Mouse (Mus musculus) frontal cortex, postnatal 25 days (tissue): ENCODE results near the gene Tmem167b.

Experiments used
- DNase-seq, 2 experiments: peaks; one replicate each; pipeline ENCODE4 v3.0.0; 2022; ENCODE audit warnings: low spot score in 2 of 2

Gene Tmem167b

DNA sequence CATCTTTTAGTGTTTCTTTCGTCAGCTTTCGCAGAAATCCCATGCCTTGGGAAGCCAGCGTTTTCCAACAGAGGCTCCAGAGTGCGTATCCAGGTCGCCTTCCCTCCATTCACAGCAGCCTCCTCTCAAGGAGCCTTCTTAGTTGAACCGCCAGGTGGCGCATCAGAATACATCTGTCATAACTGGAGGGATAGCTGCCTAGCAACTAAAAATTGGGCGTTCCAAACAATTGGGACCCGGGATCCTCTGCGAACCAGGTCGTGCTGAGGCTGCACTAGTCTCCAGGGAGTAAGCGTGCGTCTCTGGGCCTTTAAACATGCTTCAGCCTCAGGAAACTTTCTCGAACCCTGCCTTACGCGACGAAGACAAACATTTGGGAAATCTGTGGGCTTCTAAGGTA is 25.0 kb downstream of the Tmem167b start:
- peak; percentile 83 to 84 for DNase-seq

DNA sequence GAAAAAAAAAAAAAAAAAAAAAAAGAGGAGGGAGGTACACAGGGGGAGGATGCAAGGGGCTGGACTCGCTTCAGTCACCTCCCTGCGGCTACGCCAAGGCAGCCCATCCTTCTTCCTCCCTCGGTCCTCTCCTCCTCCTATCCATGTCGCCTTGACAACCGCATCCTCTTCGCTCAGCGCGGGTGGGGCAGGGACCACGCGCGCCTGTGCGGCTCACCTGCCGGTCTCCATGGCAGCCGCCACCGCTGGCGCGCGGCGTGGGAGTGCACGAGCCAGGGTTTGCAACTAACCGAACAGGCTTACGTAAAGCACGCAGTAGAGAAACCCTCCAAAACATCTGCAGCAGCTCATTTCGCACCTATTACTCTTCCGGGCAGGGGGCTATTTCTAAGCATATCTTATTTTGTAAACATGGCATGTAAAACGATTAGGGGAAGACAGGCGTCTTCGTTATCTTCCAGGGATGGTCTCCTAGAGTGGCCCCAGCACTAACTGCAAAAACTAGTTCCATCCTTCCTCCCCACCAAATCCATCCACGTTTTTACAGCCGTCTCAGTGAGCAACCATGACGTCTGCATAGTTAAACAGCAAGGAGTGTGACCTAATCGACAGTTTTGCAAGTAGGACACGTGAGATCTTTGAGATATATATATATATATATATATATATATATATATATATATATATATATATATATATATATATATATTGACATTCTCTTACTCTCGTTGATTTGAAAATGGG is 25.6 kb downstream of the Tmem167b start, which contains the start of gene 5330417C22Rik:
TSS of gene 5330417C22Rik (minus strand) at position 20 of the 744 bp plus-strand sequence.
- DNase-seq: peak; percentile 77 to 82

DNA sequence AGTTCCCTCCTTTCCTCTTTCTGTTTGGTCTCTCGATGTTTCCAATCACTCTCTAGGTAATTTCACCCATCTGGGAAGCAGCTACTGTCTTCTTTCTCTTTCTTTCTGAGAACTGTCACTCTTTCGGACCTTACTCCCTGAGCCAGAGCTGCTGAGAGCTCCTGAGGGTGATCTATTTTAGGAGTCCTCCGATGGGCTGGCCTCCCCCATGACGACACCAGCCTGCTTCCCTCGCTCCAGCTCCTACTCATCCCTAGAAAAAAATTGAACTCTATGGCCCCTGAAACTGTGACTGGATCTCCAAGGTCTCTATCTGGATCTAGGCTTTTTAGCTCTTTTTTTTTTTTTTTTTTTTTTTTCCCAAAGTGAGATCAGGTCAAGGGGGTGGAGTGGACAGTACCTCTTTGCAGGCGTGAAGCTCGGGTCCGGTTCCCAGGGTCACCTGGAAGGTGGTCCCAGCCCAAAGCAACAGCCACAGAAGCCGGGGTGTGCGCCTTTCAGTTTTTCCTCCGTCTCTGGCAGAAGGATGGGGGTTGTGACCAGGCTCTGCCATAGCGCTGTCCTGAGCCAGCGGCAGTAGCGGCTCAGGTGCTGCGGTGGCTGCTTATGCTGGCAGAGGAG is 26.3 kb downstream of the Tmem167b start:
- DNase-seq: no peak

DNA sequence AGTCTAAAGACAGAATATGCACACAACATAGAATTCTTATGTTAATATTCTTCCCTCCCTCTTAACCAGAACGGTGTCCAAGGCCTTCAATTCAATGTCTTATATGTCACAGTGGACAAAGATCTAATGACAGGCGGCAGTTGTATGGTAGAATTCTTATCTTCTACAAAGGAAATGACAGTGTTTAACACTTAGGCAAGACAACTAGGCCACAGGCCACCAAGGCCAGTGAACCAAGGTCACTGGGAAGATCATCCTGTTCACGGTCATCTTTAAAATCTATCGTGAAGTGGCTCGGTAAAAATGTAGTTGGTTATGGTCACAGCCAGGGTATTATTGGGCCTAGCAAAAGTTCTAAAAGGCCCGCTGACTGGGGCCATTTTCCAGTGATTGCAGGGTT is 28.3 kb downstream of the Tmem167b start, which contains the start of gene 1700013F07Rik:
TSS of gene 1700013F07Rik (plus strand) at position 200 of the 400 bp plus-strand sequence.
- no peak for DNase-seq

DNA sequence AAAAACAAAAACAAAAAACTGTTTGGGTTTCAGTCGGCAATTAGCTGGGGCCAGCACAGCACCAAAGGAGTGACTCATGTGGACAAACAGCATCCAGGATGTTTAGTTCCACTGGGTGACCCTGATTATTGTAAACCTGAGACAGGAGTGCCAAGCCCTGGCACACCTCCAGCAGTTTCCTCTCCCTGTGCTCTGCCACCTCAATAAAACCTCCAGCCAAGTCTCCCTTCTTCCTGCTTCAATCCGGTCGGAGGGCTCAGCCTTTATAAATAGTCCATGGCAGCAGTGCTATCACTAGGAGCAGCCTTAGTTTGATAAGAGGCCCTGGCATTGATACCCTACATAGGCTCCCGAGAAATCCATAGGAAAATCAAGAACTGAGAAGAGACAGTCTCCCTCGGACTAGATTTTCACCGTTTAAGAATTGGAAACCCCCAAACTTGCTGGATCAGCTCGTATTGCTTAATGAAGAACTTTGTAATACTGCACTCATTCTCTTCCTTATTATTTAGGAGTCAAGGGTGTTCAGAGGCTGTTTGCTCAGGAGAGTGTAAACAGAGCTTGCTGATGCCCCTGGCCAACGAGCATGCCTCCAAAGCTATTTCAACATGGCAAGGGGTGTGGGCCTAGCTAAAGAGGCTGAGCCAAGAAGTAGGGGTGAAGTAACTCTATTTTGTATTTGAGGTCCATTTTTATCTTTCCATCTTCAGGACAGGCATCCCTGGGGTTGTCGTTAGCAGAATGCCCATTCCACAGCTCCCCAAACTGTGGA is 29.0 kb downstream of the Tmem167b start:
- no peak for DNase-seq

DNA sequence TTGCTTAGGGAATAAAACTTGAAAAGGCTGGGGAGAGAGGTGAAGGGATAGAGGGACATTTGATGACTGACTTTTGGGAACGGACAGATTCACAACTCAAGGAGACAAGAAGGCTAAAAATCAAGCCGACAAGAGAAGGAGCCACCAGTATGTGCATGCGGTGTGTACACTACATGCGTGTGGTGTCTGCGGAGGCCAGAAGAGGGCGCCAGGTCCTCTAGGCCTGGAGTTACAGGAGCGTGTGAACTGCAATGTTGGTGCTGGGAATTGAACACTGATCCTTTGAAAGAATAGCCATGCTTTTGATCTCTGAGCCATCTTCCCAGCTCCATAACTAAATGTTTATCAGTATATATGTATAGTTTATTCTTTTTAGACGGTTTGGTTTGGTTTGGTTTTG is 33.8 kb downstream of the Tmem167b start:
- no peak for DNase-seq

DNA sequence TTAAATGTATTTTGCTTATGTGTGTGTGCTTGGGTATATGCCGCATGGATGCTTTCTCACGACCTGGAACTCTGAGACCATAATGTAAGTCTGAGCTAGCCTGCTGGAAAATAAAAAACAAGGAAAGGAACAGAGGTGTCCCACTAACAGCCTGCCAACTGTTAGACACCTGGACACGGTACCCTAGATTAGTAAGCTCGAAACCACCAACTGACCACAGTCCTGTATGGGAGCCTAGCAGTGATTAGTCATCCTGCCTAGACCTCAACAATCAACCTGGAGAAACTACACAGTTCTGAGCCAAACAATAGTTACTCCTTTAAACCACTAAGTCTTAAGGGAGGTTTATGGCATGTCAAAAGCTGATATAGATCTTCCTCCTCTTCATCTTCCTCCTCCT is 38.9 kb downstream of the Tmem167b start:
- no peak for DNase-seq

DNA sequence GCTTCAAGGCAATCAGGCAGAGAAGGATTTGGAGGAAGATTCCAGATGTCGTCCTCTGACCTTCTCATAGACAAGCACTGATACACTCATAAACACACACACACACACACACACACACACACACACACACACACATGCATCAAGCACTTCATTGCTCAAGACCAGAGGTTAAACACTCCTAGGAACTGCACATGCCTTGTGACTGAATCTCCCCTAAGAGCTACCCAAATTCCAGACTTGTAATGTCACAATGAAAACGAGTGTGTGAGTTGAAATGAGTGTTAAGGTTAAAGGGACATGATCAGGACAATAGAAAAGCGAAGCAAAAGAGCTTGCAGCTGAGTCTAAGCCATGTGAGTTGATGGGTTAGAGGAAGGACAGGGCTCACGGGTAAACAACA is 44.0 kb downstream of the Tmem167b start:
- no peak for DNase-seq

DNA sequence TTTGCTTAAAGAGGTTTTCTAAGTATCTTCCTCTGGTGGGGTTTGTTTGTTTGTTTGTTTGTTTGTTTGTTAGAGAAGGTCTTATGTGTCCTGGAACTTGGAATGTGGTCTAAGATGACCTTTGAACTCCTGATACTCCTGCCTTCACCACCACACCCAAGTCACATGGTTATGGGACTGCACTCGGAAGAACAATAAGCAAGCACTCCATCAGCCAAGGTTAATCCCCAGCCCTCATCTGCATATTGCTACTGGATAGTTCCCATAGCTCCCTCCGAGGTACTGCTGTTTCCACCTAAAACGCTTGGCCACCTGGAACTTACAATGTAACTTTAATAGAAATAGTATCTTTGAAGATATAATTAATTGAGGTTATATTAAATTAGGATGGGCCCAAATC is 48.8 kb downstream of the Tmem167b start:
- DNase-seq: no peak

DNA sequence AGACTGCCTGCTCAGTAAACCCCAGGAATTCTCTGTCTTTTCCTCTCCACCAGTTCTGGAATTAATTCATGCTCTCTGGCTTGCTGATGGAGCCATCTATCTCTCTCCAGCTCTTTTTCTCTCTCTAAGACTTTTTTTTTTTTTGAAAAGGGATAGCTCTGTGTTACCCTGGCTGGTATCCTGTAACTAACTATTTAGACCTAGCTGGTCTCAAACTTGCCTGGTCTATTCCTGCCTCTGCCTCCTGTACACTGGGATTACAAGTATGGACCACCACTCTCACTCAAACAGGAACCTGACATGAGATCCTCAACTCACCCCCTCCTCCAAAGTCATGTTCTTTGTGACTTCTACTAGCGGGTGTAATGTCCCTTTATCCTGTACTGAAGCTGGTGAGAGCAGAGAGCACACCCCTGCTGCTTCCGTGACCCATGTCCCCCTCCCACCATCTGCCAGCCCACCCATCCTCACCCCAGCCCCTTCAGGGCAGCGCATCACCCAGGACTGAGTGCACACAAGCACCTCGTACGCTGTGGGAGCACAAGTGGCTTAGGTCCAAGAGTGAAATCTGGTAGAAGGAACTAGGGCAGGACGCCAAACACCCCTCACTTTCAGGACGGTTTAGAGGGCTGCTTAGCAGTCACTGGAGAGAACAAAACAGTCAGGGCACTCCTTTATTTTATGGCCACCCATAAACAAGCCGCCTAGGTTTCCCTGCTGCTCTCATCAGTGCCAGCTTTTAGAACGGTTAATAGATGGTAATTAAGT is 51.4 kb downstream of the Tmem167b start:
- DNase-seq: no peak

DNA sequence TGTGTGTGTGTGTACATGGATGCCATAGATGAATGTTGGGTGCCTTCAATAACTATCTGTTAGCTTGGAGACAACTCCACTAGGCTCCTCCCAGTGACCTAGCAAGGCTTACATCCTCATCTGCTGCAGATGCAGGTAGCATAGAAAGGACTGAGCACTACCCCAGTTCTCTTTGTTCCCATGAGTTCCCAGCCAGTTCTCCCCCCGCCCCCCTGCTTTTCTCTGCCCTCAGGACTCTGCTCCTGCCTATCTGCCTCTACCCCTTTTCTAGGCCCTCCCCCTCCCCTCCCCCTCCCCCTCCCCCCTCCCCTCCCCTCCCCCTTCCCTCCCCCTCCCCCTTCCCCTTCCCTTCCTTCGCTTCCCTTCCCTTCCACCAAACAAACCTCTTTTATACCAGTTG is 52.1 kb downstream of the Tmem167b start:
- DNase-seq: no peak

DNA sequence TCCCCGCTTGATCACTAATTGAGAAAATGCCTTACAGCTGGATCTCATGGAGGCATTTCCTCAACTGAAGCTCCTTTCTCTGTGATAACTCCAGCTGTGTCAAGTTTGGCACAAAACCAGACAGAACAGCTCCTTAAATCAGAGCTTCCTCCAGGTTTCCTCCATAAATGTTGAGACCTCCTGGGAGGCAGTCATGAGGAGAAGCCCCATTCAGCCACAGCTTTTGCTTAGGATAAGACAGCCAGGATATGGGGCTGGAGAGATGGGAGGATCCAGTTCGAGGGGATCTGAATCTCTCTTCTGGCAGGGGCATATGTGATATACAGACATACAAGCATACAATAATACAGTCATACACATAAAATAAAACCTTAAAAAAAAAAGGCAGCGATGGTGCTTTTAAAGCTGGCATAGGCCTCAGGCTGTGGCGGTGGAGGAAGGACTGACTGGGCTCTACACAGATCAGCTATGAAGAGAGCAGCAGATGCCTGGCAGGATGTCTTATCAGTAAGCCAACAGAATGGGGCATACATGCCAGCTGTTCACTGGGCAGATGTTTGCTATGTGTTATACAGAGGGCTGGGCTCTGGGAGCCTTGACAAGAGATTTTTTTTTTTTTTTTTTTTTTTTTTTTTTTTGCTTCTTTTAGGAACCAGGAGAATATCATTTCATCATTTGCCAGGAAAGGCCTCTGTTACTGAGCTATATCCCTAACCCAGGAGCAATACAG is 53.4 kb downstream of the Tmem167b start:
- no peak for DNase-seq
